Mouse (Mus musculus) liver, embryonic 14.5 days (tissue): ENCODE data around the gene Msmp. TPM values are rescaled to one million over a fixed set of nuclear protein-coding genes. Genes with fewer than 3 reads are reported as not detected.

Experiments
- ATAC-seq: fragments of 200-750 bp; cut with Nextera tagmentation; 2 replicates; pipeline ENCODE4 v1.8.0; 2017; ENCODE audit warnings: moderate number of reproducible peaks, mild to moderate bottlenecking, moderate library complexity; ENCODE audit not compliant: insufficient read depth
- DNase-seq, 3 experiments: peaks; one replicate each; pipeline ENCODE4 v3.0.0-alpha.2; 2012 to 2013; ENCODE audit warnings: low read depth in 3 of 3, low spot score in 3 of 3
- H3K27ac ChIP-seq: fragments of 300-500 bp; sonication (generic); 2 replicates; pipeline ENCODE4 v1.5.1; 2014; ENCODE audit warnings: moderate library complexity, mild to moderate bottlenecking, control low read depth, inconsistent platforms
- H3K27me3 ChIP-seq: fragments of 300-500 bp; sonication (generic); 2 replicates; pipeline ENCODE4 v1.6.1; 2014; ENCODE audit warnings: mild to moderate bottlenecking, low read length, moderate library complexity; ENCODE audit not compliant: control insufficient read depth, insufficient read depth
- H3K36me3 ChIP-seq: fragments of 300-500 bp; sonication (generic); replicated peaks from 2 replicates; pipeline ENCODE4 v1.6.1; 2014; ENCODE audit warnings: low read depth; ENCODE audit not compliant: control insufficient read depth, insufficient read depth
- H3K4me1 ChIP-seq, 2 experiments: fragments of 200-500 bp in 1 of 2; fragments of 300-500 bp in 1 of 2; sonication (generic) in 1 of 2; replicated peaks; 2 replicates each; pipeline ENCODE4 v1.6.1; 2012 to 2014; ENCODE audit warnings: antibody characterized with exemption in 1 of 2, inconsistent platforms in 1 of 2, low read length in 1 of 2; ENCODE audit not compliant: control insufficient read depth in 2 of 2, insufficient read depth in 2 of 2
- H3K4me2 ChIP-seq: fragments of 300-500 bp; sonication (generic); 2 replicates; pipeline ENCODE4 v1.6.1; 2014; ENCODE audit warnings: low read depth, mild to moderate bottlenecking, control low read depth, moderate library complexity
- H3K4me3 ChIP-seq, 2 experiments: fragments of 200-500 bp in 1 of 2; fragments of 300-500 bp in 1 of 2; sonication (generic) in 1 of 2; 2 replicates each; pipeline ENCODE4 v1.5.1; 2012 to 2014; ENCODE audit warnings: low read depth in 2 of 2, low read length in 2 of 2, mild to moderate bottlenecking in 2 of 2, control low read depth in 1 of 2, inconsistent platforms in 1 of 2, moderate library complexity in 1 of 2; ENCODE audit not compliant: insufficient read depth in 1 of 2
- H3K9ac ChIP-seq: fragments of 300-500 bp; sonication (generic); replicated peaks from 2 replicates; pipeline ENCODE4 v1.6.1; 2014; ENCODE audit warnings: mild to moderate bottlenecking, control low read depth, moderate library complexity
- H3K9me3 ChIP-seq: fragments of 300-500 bp; sonication (generic); 2 replicates; pipeline ENCODE4 v1.6.1; 2016; ENCODE audit warnings: low read length, mixed read lengths; ENCODE audit not compliant: control insufficient read depth
- CTCF ChIP-seq: IDR thresholded peaks from 2 replicates; pipeline ENCODE4 v1.5.1; 2016; ENCODE audit warnings: antibody characterized with exemption, low read depth, control low read depth
- EP300 ChIP-seq: IDR thresholded peaks from 2 replicates; pipeline ENCODE4 v1.6.1; 2016; ENCODE audit warnings: antibody characterized with exemption, low read depth
- WGBS: fragments of 180-500 bp; shearing (Covaris S2); extraction: QIAGEN DNeasy Blood & Tissue Kit; methylation state at CpG from one replicate; pipeline ENCODE4 v1.1.7; 2014; ENCODE audit not compliant: insufficient replicate concordance; 5-methylcytosine and 5-hydroxymethylcytosine counted together
- polyA plus RNA-seq, 2 experiments: library from polyadenylated mRNA; depleted of rRNA in 1 of 2; stranded (reverse) in 1 of 2; unstranded in 1 of 2; fragments of >200 nt; fragmentation: Nextera tagmentation in 1 of 2; extraction: Ambion mirVana in 1 of 2; gene quantifications; 2 replicates each; pipeline versions ENCODE4 v1.2.1 to v1.2.3; 2012 to 2014

The Msmp gene
- polyA plus RNA-seq, 2 experiments, result not detected

DNA sequence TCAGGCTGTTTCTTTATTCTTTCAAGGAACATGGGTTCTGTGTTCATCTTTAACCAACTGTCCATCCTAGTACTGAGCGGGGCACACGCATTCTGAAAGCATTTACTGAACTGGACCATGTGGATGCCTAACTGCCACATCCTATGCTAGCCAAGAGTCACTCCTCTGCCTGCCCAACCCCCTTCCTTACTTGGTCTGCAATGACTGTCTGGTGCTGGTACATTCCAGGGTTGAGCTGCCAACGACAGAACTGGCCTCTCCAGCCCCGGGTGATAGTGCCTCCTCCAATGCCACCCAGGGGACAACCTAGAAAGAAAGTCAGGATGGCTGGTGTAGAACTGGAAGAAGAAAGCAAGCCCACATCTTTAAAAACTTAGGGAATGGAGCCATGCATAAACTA, 10.7 kb downstream of the Msmp start:
- no peak overlapping the region for H3K4me3 ChIP-seq
- TF ChIP-seq CTCF, result no peak
- H3K9ac ChIP-seq, result no peak overlapping the region
- 84% methylated on average over 4 of the region's 4 CpGs for WGBS
- peaks cover 31% of the 10 kb centered on the region for H3K36me3 ChIP-seq
- no peaks in the 10 kb centered on the region for H3K9me3 ChIP-seq
- DNase-seq, result no peak
- no peak overlapping the region for H3K27ac ChIP-seq
- H3K27me3 ChIP-seq, result no peaks in the 10 kb centered on the region
- no peak for ATAC-seq
- peaks cover 11 to 16% of the 10 kb centered on the region in 2 experiments for H3K4me1 ChIP-seq
- H3K4me2 ChIP-seq, result no peak overlapping the region

DNA sequence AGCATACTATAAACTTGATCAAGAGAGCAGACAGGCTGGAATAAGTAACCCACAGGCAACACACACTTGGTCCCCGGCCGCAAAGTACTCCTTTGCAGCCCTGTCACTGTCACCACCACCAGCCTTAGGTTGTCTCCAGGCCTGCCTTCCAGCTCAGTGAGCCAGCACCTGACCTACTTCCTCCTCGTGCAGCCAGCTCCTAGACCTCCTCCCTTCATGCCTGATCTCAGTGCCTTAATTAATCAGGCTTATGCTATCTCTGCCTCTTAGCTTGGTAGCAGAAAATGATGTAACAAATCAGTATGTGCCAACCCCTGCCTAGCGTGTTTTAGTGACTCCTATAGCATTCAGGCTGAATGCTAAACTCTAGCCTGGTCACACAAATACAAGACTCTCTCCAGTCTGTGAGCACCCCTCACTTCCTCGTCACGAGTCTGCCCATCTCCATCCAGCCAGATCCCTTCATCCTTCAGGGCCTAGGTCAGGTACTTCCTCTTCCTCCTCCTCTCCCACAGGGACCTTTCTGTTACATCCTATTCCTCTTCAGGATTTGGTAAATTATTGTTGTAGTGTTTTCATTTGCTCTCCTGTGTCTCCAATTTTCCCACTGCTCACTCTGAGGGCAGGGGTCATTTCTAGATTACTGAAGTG, 12.8 kb downstream of the Msmp start:
- no peak for DNase-seq
- no peak overlapping the region for H3K4me2 ChIP-seq
- peaks cover 52% of the 10 kb centered on the region for H3K36me3 ChIP-seq
- H3K9ac ChIP-seq, result no peak overlapping the region
- TF ChIP-seq CTCF (no peak), EP300 (no peak)
- H3K4me3 ChIP-seq, result no peak overlapping the region
- WGBS, result 64% methylated on average over 6 of the region's 6 CpGs
- no peak overlapping the region for H3K27ac ChIP-seq
- no peak for ATAC-seq
- no peaks in the 10 kb centered on the region for H3K27me3 ChIP-seq
- H3K9me3 ChIP-seq, result no peaks in the 10 kb centered on the region
- peaks cover 3 to 5% of the 10 kb centered on the region in 2 experiments; a peak in 3 of 4 replicates for H3K4me1 ChIP-seq

- H3K9me3 ChIP-seq, result no peaks in the 10 kb centered on the region
- no peak overlapping the region for H3K9ac ChIP-seq
- H3K4me2 ChIP-seq, result no peak overlapping the region
- H3K36me3 ChIP-seq, result peaks cover 62% of the 10 kb centered on the region
- no peaks in the 10 kb centered on the region for H3K27me3 ChIP-seq
- DNase-seq (no peak), ATAC-seq (no peak)
- no peak for TF ChIP-seq EP300
- TF ChIP-seq CTCF, result no peak
- 88% methylated on average over 9 of the region's 9 CpGs for WGBS
- no peak overlapping the region for H3K4me3 ChIP-seq
- peaks cover 13 to 14% of the 10 kb centered on the region in 2 experiments for H3K4me1 ChIP-seq
- H3K27ac ChIP-seq, result no peak overlapping the region
Observed at GRCm38 (mm10) chr4:43567140-43567539, 17.2 kb downstream of the Msmp start.

DNA sequence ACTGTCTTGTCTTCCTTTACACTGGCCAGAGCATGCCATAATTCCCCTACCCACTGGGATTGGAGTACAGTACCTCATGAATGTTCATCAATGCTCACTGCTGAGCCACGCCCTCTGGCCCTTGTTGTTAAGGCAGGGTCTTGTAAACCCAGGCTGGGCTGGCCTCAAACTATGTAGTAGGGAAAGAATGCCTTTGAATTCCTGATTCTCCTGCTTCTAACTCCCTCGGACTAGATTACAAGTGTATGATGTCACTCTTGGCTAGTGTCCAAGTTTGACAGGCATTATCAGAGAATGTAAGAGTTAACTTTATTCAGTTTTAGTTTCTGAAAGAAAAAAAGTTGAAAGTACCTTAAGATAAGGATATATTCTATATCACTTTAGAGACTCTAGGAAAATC, 20.1 kb downstream of the Msmp start:
- H3K27ac ChIP-seq, result no peak overlapping the region
- DNase-seq, result no peak
- no peaks in the 10 kb centered on the region for H3K9me3 ChIP-seq
- no peak for ATAC-seq
- H3K4me1 ChIP-seq, result peaks cover 17 to 29% of the 10 kb centered on the region in 2 experiments
- 52% methylated on average over 2 of the region's 2 CpGs for WGBS
- H3K36me3 ChIP-seq, result peaks cover 44% of the 10 kb centered on the region
- H3K9ac ChIP-seq, result no peak overlapping the region
- no peaks in the 10 kb centered on the region for H3K27me3 ChIP-seq
- H3K4me3 ChIP-seq, result no peak overlapping the region
- H3K4me2 ChIP-seq, result no peak overlapping the region
- TF ChIP-seq EP300, result no peak
- no peak for TF ChIP-seq CTCF

DNA sequence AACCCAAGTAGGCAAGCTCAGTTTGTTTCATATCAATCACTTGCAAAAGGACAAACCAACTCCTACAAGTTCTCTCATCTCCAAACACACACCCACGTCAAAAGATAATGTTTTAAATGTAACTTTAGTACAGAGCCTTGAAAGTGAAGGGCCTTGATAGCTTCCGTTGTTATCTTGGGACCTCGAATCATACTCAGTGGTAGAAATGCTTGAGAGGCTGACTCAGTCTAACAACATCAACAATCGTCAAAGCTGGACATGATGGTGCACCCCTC, 20.8 kb downstream of the Msmp start:
- Histone ChIP-seq H3K4me1 (peaks cover 22 to 35% of the 10 kb centered on the region in 2 experiments), H3K27ac (peak overlapping the region; percentile 92; the same call in 1 of the 2 replicates), H3K4me2 (peak overlapping the region; percentile 99), H3K36me3 (peaks cover 37% of the 10 kb centered on the region), H3K9me3 (no peaks in the 10 kb centered on the region), H3K9ac (peak overlapping the region; percentile 81), H3K27me3 (no peaks in the 10 kb centered on the region), H3K4me3 (peak overlapping the region; percentile 75 to 97)
- WGBS, result 18% methylated on average over 4 of the region's 4 CpGs
- no peak for TF ChIP-seq CTCF
- no peak for TF ChIP-seq EP300
- DNase-seq (no peak), ATAC-seq (no peak)
